Mouse (Mus musculus): ENCODE measurements around the gene Cux2. TPM values are rescaled to one million over a fixed set of nuclear protein-coding genes. Genes with fewer than 3 reads are reported as not detected.

Gene Cux2
- polyA plus RNA-seq, 1 experiment from 2014 or later = 2.7 TPM

DNA sequence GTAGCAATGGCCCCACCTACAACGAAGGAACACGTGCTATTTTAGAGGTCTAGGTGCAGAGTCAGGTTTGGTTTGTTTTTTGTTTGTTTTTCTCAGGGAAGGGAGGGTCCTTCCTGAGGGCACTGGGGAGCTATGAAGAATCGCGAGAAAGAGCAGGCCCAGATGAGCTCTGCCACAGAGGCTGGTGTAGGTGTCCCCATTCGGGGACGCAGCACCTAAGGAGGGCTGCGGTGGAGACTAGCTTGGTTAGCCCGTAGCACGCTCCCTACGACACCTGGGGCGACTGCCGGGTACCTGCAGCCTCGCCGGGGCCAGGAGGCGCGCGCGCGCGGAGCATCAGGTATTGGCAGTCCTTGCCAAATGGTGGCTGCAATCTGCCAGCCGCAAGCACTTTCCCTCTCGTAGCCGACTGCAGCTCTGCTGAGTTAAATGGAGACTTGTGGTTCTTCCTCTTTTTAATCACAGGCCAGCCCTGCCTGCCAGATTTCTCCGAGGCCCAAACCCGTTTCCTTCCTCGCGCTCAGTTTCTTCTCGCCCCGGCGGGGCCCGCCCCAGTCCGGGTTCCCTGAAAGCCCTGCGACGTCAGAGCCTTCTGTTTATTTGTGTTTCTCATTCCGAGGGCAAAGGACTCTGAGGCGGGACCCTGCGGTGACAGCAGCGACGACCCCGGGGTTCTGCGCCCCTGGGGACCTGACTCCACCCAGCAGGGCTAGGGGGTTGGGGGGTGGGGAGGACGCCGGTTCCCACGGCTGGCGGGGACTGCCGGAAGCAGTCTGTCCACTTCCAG, 211.4 kb downstream of the Cux2 start:
- H3K4me3 ChIP-seq = peak overlapping the region; percentile 79
- H3K27ac ChIP-seq = peak overlapping the region; percentile 87
- 4% methylated on average over 46 of the region's 46 CpGs for WGBS (ENCODE audit: insufficient replicate concordance)
- H3K4me1 ChIP-seq = peaks cover 75% of the 10 kb centered on the region
- peaks cover 24% of the 10 kb centered on the region for H3K27me3 ChIP-seq (replicated peaks)
- H3K4me2 ChIP-seq = peak overlapping the region; percentile 97
- ATAC-seq = no peak
- no peaks in the 10 kb centered on the region for H3K9me3 ChIP-seq (replicated peaks)
- no peaks in the 10 kb centered on the region for H3K36me3 ChIP-seq
- H3K9ac ChIP-seq = peak overlapping the region; percentile 66

DNA sequence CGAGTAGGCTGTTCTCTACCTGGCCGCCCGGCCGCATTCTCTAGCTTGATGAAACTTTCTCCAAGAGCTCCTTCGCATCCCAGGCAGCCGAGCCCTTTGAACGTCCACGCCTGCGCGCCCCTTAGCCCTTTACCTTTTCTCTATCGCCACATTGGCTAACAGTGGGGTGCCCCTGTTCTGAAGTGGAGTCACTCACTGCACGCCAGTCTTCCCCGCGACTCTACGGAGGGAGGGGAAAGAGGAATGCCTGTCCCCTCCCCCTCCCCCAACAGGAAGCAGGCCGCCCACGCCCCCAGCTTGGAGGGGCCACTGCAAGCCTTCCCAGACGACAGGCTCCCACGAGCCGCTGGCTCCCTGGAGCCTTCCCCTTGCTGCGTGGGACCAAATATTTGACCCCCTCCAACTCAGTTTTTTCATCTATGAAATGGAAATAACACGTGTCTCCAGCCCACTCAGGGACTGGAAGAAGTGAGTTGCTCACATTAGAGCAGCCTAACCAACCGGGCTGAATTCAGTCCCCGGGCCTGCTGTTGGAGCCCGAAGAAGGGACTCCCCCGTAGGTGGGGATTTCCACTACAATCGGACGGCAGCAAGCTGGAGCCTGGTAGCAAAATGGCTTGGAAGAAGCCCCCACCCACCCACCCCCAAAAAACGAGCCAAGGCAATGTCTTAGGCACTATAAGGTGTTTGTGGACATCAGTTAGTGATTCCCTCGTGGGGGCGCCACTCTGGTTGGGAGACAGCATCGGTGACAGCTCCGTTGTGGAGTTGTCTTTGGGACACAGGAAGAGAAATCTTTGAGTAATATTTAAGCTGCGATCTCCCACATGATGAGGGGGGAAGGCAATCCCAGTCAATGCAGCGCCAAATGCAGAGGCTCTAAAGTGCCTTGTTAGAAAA, 212.2 kb downstream of the Cux2 start, which contains the start of gene Sh2b3:
Gene Sh2b3 (minus strand): TSS at position 206 of the 900 bp plus-strand sequence.
- WGBS (ENCODE audit: insufficient replicate concordance) = under 1% methylated on average over 35 of the region's 35 CpGs
- H3K27me3 ChIP-seq (replicated peaks) = peaks cover 18% of the 10 kb centered on the region
- H3K9ac ChIP-seq = peak within 1 kb of the TSS; percentile 89
- H3K27ac ChIP-seq = peak within 1 kb of the TSS; percentile 87
- H3K9me3 ChIP-seq (replicated peaks) = no peaks in the 10 kb centered on the region
- H3K4me3 ChIP-seq = peak within 1 kb of the TSS; percentile 79
- H3K4me1 ChIP-seq = peaks cover 75% of the 10 kb centered on the region
- peak within 1 kb of the TSS; percentile 97 for H3K4me2 ChIP-seq
- no peaks in the 10 kb centered on the region for H3K36me3 ChIP-seq
- ATAC-seq = peak; percentile 27

DNA sequence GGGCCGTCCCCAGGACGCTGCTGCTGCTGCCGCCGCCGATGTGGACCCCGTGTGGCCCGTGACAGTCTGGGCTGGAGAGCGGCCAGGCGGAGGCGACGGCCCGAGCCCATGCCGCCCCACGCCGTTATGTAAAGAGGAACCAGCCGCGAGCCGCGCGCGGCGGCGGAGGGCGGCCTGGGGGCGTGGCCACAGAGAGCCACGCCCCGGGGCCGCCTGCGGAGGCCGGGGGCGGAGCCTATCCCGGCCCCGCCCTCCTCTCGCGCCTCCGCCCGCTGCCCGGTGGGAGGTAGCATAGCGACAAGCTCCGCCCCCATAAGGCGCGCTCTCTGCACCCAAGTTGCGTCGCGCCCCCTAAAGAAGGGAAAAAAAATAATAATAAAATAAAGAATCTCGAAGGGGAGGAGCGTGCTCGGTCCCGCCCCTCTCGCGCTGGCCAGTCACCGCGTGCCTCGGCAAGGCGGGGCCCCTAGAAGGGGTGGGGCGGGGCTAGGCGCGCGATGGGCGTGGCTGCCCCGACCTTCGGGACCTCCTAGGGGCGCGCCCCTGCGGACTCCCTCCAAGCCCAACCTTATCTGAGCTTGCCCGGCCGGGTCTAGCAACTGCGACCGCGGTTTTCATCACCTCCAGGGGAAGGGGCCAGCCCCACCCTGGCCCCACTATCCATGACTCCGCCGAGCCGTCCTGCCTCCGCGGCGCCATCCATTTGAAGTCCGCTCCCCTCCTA, 213.0 kb downstream of the Cux2 start:
- Histone ChIP-seq H3K27ac (peak overlapping the region; percentile 87), H3K9me3 (replicated peaks) (no peaks in the 10 kb centered on the region), H3K4me2 (peak overlapping the region; percentile 97), H3K4me1 (peaks cover 75% of the 10 kb centered on the region), H3K36me3 (peaks cover 7% of the 10 kb centered on the region), H3K4me3 (peak overlapping the region; percentile 79), H3K9ac (peak overlapping the region; percentile 89), H3K27me3 (replicated peaks) (peaks cover 16% of the 10 kb centered on the region)
- peak; percentile 85 for ATAC-seq
- under 1% methylated on average over 73 of the region's 77 CpGs for WGBS (ENCODE audit: insufficient replicate concordance)

DNA sequence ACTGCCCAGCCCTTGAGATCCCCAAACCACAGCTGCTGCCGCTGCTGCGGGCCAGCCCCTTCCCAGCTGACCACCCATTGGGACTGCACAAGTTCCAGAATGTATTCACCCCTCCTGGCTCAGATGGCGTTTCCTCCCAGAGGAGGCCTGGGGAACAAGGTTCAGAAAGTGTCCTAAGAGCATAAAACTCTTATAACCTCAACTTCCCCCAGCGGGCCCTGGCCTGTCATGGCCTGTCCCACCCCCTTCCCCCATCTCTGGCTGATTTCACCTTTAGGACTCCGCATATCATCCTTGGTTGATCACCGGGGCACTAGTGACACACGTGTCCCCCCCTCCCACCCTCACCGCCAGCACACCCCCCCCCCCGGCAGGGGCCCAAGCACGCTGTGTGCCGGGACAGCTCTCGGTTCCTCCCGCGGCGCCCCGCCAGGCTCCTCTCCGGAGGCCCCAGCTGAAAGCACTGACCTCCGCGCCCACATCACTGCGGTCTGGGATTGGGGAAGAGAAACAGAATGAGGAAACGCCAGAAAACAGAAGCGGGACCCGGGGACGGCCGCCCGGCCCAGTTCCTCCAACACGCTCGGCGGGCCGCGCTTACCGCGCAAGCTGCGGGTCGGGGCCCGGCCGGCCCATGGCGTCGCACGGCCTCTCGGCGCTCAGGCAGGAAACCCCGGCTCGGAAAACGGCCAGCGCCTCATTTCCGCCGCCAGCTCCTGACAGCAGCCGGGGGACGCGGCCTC, 213.8 kb downstream of the Cux2 start:
- ATAC-seq = peak; percentile 6; the same call in 1 of the 2 replicates
- no peaks in the 10 kb centered on the region for H3K9me3 ChIP-seq (replicated peaks)
- H3K9ac ChIP-seq = peak overlapping the region; percentile 89
- H3K27ac ChIP-seq = peak overlapping the region; percentile 87
- H3K4me1 ChIP-seq = peaks cover 80% of the 10 kb centered on the region
- H3K4me3 ChIP-seq = peak overlapping the region; percentile 79
- H3K4me2 ChIP-seq = peak overlapping the region; percentile 97
- peaks cover 12% of the 10 kb centered on the region for H3K27me3 ChIP-seq (replicated peaks)
- WGBS (ENCODE audit: insufficient replicate concordance) = under 1% methylated on average over 50 of the region's 51 CpGs
- H3K36me3 ChIP-seq = peaks cover 13% of the 10 kb centered on the region

GRCm38 (mm10) chr5:121834991-121835747, 214.7 kb downstream of the Cux2 start:
- WGBS (ENCODE audit: insufficient replicate concordance) = 9% methylated on average over 12 of the region's 12 CpGs
- no peak for ATAC-seq
- H3K4me1 ChIP-seq = peaks cover 88% of the 10 kb centered on the region

GRCm38 (mm10) chr5:121834241-121834606, 215.7 kb downstream of the Cux2 start:
- H3K27ac ChIP-seq = peak overlapping the region; percentile 38; the same call in 1 of the 2 replicates
- H3K4me1 ChIP-seq = peaks cover 85% of the 10 kb centered on the region
- WGBS (ENCODE audit: insufficient replicate concordance) = 34% methylated on average over 7 of the region's 7 CpGs

More at GRCm38 (mm10) chr5:121834991-121835747, 214.7 kb downstream of the Cux2 start:
- Histone ChIP-seq H3K9ac (peak overlapping the region; percentile 89), H3K9me3 (replicated peaks) (no peaks in the 10 kb centered on the region), H3K4me2 (peak overlapping the region; percentile 97), H3K4me3 (peak overlapping the region; percentile 79), H3K27ac (peak overlapping the region; percentile 87), H3K36me3 (peaks cover 21% of the 10 kb centered on the region), H3K27me3 (replicated peaks) (peaks cover 12% of the 10 kb centered on the region)

GRCm38 (mm10) chr5:121833572-121834240, 216.2 kb downstream of the Cux2 start:
- H3K4me1 ChIP-seq = peaks cover 83% of the 10 kb centered on the region
- peaks cover 2% of the 10 kb centered on the region; the same call in 1 of the 2 replicates for H3K9me3 ChIP-seq (replicated peaks)
- ATAC-seq = no peak
- peak overlapping the region; percentile 45 for H3K27ac ChIP-seq
- H3K4me2 ChIP-seq = peak overlapping the region; percentile 97
- 16% methylated on average over 10 of the region's 10 CpGs for WGBS (ENCODE audit: insufficient replicate concordance)
- H3K27me3 ChIP-seq (replicated peaks) = peaks cover 6% of the 10 kb centered on the region
- peak overlapping the region; percentile 79 for H3K4me3 ChIP-seq
- no peak overlapping the region for H3K9ac ChIP-seq
- H3K36me3 ChIP-seq = peaks cover 32% of the 10 kb centered on the region

More at GRCm38 (mm10) chr5:121834241-121834606, 215.7 kb downstream of the Cux2 start:
- Histone ChIP-seq H3K9me3 (replicated peaks) (no peaks in the 10 kb centered on the region), H3K9ac (no peak overlapping the region), H3K4me2 (peak overlapping the region; percentile 97), H3K27me3 (replicated peaks) (peaks cover 11% of the 10 kb centered on the region), H3K36me3 (peaks cover 27% of the 10 kb centered on the region), H3K4me3 (peak overlapping the region; percentile 79)
- no peak for ATAC-seq

GRCm38 (mm10) chr5:121833159-121833558, 216.7 kb downstream of the Cux2 start:
- H3K27ac ChIP-seq = peak overlapping the region; percentile 45
- peaks cover 38% of the 10 kb centered on the region for H3K36me3 ChIP-seq
- peaks cover 6% of the 10 kb centered on the region for H3K9me3 ChIP-seq (replicated peaks)
- WGBS (ENCODE audit: insufficient replicate concordance) = 67% methylated on average over 2 of the region's 2 CpGs
- peaks cover under 1% of the 10 kb centered on the region; the same call in 1 of the 2 replicates for H3K27me3 ChIP-seq (replicated peaks)
- no peak for ATAC-seq
- H3K4me2 ChIP-seq = peak overlapping the region; percentile 97
- H3K4me3 ChIP-seq = no peak overlapping the region; the same call in 1 of the 2 replicates
- H3K4me1 ChIP-seq = peaks cover 83% of the 10 kb centered on the region
- H3K9ac ChIP-seq = no peak overlapping the region

GRCm38 (mm10) chr5:121832376-121833155, 217.3 kb downstream of the Cux2 start:
- H3K4me1 ChIP-seq = peaks cover 78% of the 10 kb centered on the region

More at GRCm38 (mm10) chr5:121832376-121833155, 217.3 kb downstream of the Cux2 start:
- peaks cover 6% of the 10 kb centered on the region for H3K9me3 ChIP-seq (replicated peaks)
- no peak overlapping the region for H3K9ac ChIP-seq
- no peaks in the 10 kb centered on the region for H3K27me3 ChIP-seq (replicated peaks)
- no peak overlapping the region for H3K4me3 ChIP-seq
- no peak overlapping the region for H3K27ac ChIP-seq
- no peak for ATAC-seq
- 69% methylated on average over 6 of the region's 6 CpGs for WGBS (ENCODE audit: insufficient replicate concordance)
- H3K36me3 ChIP-seq = peaks cover 44% of the 10 kb centered on the region
- H3K4me2 ChIP-seq = peak overlapping the region; percentile 19
